Mouse (Mus musculus): ENCODE data around the gene Adamts20.

DNA sequence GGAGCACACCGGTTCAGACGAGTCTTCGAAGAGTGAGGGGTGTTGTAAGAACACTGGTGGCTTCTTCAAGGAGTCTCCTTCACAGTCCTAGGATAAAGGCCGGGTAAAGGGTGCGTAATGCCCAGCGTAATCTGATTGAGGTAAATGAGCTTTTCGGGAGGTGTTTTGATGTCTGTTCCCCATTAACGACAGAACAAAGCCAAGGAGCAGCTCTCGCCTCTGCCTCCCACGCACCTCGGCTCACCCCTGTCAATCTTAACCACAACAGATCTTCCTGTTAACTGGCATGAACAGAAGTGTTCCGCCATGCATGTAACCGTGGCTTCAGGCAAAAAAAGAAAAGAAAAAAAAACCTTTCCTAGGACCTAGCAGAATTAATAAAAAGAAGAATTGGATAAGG is 13.5 kb upstream of the Adamts20 start:
- TF ChIP-seq POLR2A (IDR thresholded peaks at IDR 0.05; ENCODE audit: control insufficient read depth in 1 of 2, insufficient read depth in 1 of 2, low read depth in 1 of 2, low read length in 2 of 2, poor library complexity in 1 of 2), result peak; percentile 42 to 51; a peak in 3 of 4 replicates
- no peak for TF ChIP-seq CTCF (IDR thresholded peaks at IDR 0.05 in 2 of 3, conservative IDR thresholded peaks at IDR 0.05 in 1 of 3; ENCODE audit: control insufficient read depth in 1 of 3, insufficient read depth in 1 of 3, low read depth in 2 of 3, low read length in 3 of 3, poor library complexity in 1 of 3, severe bottlenecking in 1 of 3)
- TF ChIP-seq HCFC1 (IDR thresholded peaks at IDR 0.05; ENCODE audit: low read depth, low read length), result no peak
- TF ChIP-seq MAX (IDR thresholded peaks at IDR 0.05; ENCODE audit: low read length), result peak; percentile 78
- TF ChIP-seq ZC3H11A (IDR thresholded peaks at IDR 0.05; ENCODE audit: low read depth, low read length), result no peak
- TF ChIP-seq MAZ (IDR thresholded peaks at IDR 0.05; ENCODE audit: low read depth, low read length), result 0 out of 2 replicates have a peak, but pooled peaks have one; percentile 33
- TF ChIP-seq RCOR1 (IDR thresholded peaks at IDR 0.05; ENCODE audit: low read depth, low read length), result peak; percentile 90; the same call in 1 of the 2 replicates
- TF ChIP-seq SIN3A (IDR thresholded peaks at IDR 0.05; ENCODE audit: low read length), result peak; percentile 90
- TF ChIP-seq CHD1 (IDR thresholded peaks at IDR 0.05; ENCODE audit: low read depth, low read length), result no peak
- peak; percentile 89 for TF ChIP-seq ETS1 (IDR thresholded peaks at IDR 0.05; ENCODE audit: low read depth, low read length)
- peak; percentile 94 for TF ChIP-seq TAL1 (IDR thresholded peaks at IDR 0.05; ENCODE audit: low read length)

Measured in MEL (cell line).